Mouse (Mus musculus) spleen, postnatal 4 days (tissue): ENCODE data around the gene Plxdc2.

Source experiments
- DNase-seq, 2 experiments: peaks; one replicate each; pipeline ENCODE4 v3.0.0; 2022; ENCODE audit warnings: low spot score in 2 of 2

Gene Plxdc2

GRCm38 (mm10) chr2:16571169-16571751 is 215.2 kb downstream of the Plxdc2 start:
- DNase-seq, result no peak

DNA sequence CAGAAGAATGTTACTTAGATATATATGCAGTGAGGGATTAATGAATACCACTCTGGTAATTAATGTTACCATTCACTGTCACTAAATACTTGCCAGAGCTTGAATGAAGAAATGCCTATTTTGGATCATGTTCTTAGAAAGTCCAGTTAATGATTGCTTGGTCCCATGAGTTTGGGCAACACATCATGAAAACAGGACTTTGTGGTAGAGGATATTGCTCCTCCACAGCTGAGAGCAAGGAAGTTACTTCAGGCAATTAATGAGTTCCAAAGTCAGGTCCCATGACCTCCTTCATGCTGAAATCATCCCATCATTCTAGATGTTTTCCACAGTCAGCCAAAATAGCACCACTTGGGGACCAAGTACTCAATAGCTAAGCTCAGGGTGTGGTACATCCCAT is 220.5 kb downstream of the Plxdc2 start:
- no peak for DNase-seq

DNA sequence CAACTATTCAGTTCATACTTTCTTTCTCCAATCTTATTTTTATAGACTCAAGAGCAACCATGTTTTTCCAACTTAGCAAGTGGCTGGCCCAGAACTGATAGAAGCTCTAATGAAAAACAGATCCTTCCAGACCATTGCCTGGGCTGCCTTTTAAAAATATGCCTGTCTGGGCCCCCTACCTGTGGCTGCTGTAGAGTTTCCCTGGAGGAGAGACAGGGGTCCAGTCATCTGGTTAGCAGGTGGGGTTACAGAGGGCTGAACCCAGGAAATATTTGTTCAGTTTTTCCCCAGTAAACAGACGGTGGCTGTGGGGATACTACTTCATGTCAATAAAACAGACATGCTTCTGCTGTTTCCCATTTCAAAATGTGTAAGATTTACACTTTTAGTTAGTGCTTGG is 222.0 kb downstream of the Plxdc2 start:
- no peak for DNase-seq

GRCm38 (mm10) chr2:16588546-16588945 is 232.4 kb downstream of the Plxdc2 start:
- no peak for DNase-seq

GRCm38 (mm10) chr2:16595451-16595850 is 239.3 kb downstream of the Plxdc2 start:
- DNase-seq, result no peak

DNA sequence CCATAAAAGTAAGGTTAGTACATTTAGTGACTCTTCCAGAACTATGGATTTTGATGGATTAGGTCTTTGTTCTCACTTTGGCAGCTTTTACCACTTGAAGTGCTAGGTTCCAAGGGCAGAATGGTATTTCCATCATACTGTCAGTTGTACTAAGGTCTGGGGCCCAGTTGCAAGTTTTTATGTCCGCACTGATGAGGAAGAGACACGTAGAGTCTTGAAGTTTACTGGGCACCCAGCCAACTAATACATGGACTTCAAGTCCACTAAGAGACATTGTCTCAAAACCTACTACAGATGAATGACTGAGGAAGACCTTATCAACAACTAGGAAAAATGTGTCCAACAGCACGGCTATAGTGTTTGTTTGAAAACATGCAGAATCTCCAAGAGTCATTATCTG is 242.1 kb downstream of the Plxdc2 start:
- DNase-seq, result no peak

DNA sequence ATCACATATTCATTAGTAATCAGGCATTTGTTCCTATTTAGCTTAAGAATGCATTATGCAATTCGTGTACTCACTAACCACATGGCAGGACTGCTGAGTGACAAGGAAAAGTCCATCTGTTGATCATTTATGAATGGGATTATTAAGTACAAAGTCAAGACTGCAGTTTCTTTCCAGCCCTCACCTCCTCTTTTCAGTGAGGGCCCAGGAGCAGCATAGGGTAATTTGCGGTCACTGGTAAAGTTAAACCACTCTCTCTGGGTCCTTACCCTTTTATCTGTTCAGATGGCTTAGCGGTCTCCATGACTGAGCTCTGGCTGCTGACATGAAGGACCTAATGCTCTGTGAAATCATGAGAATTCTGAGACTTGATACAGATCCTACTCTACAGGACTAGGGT is 248.2 kb downstream of the Plxdc2 start:
- no peak for DNase-seq

GRCm38 (mm10) chr2:16607792-16608586 is 251.9 kb downstream of the Plxdc2 start:
- DNase-seq, result no peak

GRCm38 (mm10) chr2:16642061-16642460 is 286.0 kb downstream of the Plxdc2 start:
- no peak for DNase-seq

GRCm38 (mm10) chr2:16651713-16652112 is 295.6 kb downstream of the Plxdc2 start:
- no peak for DNase-seq

GRCm38 (mm10) chr2:16664516-16664915 is 308.4 kb downstream of the Plxdc2 start:
- DNase-seq, result no peak

GRCm38 (mm10) chr2:16668391-16668790 is 312.3 kb downstream of the Plxdc2 start:
- no peak for DNase-seq

DNA sequence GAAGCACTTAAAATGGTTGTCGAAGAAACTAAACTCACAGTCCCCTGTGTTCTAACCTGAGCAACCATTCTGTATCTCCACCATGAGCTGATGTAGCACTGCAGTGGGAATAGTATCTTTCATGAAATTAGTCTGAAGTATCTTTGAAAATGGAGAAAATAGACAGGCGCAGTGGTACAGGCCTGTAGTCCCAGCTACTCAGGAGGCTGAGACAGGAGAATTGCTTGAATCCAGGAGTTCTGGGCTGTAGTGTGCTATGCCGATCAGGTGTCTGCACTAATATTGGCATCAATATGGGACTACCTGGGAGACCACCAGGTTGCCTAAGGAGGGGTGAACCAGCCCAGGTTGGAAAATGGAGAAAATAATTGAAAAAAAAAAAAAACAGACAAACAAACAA is 326.8 kb downstream of the Plxdc2 start:
- DNase-seq, result no peak

DNA sequence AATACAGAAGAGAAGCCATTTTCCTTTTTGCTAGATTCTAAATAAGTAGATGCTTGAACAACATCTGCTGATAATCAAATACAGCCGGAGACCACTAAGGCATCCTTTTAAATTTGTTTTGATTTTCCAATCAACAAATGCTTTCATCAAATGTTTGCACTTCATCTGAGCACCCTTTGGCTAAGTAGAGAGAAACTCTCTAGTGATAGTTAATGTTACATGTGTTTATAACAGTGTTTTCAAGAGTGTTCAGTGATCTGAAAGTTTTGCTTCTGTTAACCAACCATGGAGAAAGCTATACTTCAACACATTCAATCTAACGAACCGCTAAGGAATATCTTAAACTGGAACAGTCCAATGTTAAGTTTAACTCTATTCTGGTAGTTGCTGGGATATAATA is 327.6 kb downstream of the Plxdc2 start:
- no peak for DNase-seq

DNA sequence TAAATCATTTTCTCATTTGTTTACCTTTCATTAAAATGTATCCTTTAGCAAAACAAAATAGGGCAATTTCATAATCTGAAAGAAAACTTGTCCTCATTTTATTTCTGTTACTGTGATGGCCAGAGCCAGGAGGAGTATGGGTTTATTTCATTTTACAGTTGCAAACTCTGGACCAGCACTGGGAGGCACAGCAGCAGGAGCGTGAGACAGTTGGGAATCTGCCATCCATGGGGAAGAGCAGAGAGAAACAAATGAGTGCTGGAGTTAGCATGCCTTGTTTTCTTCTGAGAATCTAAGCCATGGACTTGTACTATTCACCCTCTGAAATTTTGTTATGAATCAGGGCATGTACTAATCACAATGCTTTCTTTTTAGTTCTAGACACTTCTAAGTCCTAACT is 328.4 kb downstream of the Plxdc2 start:
- no peak for DNase-seq

- no peak for DNase-seq
Measured at GRCm38 (mm10) chr2:16696390-16696789, 340.3 kb downstream of the Plxdc2 start.

DNA sequence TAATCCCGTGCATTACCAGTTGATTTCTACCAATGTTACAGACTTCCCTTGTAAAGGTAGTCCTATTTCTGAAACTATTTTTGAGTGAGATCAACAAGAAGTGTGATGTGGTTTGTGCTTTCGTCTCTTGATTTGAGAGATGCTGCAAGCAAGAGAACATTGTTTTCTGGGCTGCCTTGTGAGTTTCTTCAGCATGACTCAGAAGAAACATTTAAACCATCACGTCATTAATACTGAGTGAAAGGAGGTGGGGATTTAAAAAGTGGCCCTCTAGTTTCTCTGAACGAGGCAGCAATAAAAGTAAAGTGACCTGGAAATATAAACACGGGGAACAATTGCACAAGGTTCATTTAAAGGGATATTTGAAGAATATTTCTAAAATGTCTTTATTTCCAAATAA is 341.1 kb downstream of the Plxdc2 start:
- no peak for DNase-seq

- no peak for DNase-seq
Measured at GRCm38 (mm10) chr2:16706227-16706626, 350.1 kb downstream of the Plxdc2 start.

- DNase-seq, result no peak
Measured at GRCm38 (mm10) chr2:16709885-16710284, 353.8 kb downstream of the Plxdc2 start.

DNA sequence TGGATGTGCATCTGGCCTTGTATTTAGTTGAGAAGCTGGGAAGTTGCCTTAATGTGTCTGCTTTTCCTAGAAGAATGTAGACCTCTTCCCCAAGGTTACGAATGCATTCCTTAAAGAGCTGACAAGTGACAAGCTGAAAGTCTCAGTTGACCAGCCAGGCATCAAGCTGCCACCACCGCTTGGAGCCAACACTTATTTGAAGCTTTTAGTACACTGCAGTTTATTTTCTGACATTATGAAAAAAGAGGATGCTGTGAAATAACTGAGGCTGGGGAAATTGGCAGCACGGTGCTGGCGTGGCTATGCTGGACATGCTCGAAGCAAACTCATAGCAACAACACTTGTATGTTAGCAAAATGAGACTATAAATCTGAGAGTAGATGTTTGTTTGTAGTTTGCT is 374.9 kb downstream of the Plxdc2 start:
- DNase-seq, result no peak

GRCm38 (mm10) chr2:16734381-16734780 is 378.3 kb downstream of the Plxdc2 start:
- no peak for DNase-seq

- DNase-seq, result no peak
Measured at GRCm38 (mm10) chr2:16738241-16738640, 382.1 kb downstream of the Plxdc2 start.

GRCm38 (mm10) chr2:16741813-16742212 is 385.7 kb downstream of the Plxdc2 start:
- no peak for DNase-seq

- DNase-seq, result no peak
Measured at GRCm38 (mm10) chr2:16743568-16743967, 387.5 kb downstream of the Plxdc2 start.
